Mouse (Mus musculus): ENCODE data around the gene Mfap2. TPM values are rescaled to one million over a fixed set of nuclear protein-coding genes. Genes with fewer than 3 reads are reported as not detected.

The Mfap2 gene
- polyA plus RNA-seq, 1 experiment from 2014 or later, result 512 TPM

DNA sequence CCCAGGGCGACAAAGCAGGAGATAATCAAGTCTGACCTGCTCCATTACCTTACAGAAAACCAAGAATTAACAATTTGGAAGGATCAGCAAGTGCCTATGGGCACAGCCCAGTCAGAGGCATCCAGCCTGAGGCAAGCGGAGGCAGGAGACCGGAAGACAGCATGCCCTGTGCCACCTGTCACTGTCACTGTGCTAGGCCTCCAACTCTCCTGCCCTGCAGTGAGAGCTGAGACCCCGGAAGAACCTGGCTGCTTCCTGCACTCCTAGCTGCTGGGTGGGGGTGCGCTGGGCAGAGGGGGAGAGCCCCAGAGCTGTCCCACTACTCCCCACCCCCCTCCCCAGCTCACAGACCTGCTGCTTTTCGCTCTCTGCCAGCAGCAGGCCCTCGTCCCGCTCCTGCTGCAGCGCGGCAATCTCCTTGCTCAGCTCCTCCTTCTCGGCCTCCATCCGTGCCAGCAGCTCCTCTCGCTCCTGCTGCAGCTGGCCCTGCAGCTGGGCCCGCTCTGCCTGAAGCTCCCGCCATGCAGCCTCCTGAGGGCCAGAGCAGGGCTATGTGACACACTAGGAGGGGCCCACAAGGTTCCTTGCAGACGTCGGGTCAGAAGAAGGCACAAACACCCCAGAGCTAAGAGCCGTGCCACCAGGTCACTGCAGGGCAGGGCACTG lies 20.5 kb downstream of the Mfap2 start:
- H3K4me3 ChIP-seq (replicated peaks), result no peak overlapping the region
- H3K4me1 ChIP-seq (replicated peaks), result no peaks in the 10 kb centered on the region
- H3K9ac ChIP-seq (replicated peaks), result no peak overlapping the region
- 84% methylated on average over 18 of the region's 18 CpGs for WGBS
- H3K9me3 ChIP-seq, result no peaks in the 10 kb centered on the region
- no peak for ATAC-seq (ENCODE audit: insufficient number of reproducible peaks, insufficient read depth, low FRiP score, low TSS enrichment, low read depth)
- H3K27ac ChIP-seq, result no peak overlapping the region
- no peaks in the 10 kb centered on the region for H3K27me3 ChIP-seq
- no peak overlapping the region for H3K4me2 ChIP-seq
- peaks cover 88% of the 10 kb centered on the region for H3K36me3 ChIP-seq

DNA sequence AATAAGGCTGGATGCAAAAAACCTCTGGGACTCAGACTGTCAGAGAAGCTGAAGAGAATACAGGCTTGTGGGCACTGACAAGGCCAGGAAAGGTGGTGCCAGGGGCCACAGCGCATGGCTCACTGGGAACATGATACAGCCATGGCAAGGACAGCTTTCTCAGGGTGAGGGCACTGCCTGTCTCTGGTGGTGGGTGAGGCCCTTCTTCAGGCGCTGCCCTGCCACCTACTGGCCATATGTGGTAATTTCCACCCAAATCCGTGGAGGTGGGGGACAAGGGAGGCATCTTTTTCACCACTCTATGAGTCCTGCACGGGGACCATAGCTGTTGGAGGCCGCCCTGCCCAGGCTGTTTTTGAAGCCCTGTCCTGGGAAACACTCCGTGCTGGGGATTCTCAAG lies 21.5 kb downstream of the Mfap2 start:
- Histone ChIP-seq H3K4me2 (no peak overlapping the region), H3K9ac (replicated peaks) (no peak overlapping the region), H3K36me3 (peaks cover 88% of the 10 kb centered on the region), H3K27ac (no peak overlapping the region), H3K27me3 (no peaks in the 10 kb centered on the region), H3K9me3 (no peaks in the 10 kb centered on the region), H3K4me3 (replicated peaks) (no peak overlapping the region), H3K4me1 (replicated peaks) (no peaks in the 10 kb centered on the region)
- 20% methylated on average over 6 of the region's 6 CpGs for WGBS
- ATAC-seq (ENCODE audit: insufficient number of reproducible peaks, insufficient read depth, low FRiP score, low TSS enrichment, low read depth), result no peak

DNA sequence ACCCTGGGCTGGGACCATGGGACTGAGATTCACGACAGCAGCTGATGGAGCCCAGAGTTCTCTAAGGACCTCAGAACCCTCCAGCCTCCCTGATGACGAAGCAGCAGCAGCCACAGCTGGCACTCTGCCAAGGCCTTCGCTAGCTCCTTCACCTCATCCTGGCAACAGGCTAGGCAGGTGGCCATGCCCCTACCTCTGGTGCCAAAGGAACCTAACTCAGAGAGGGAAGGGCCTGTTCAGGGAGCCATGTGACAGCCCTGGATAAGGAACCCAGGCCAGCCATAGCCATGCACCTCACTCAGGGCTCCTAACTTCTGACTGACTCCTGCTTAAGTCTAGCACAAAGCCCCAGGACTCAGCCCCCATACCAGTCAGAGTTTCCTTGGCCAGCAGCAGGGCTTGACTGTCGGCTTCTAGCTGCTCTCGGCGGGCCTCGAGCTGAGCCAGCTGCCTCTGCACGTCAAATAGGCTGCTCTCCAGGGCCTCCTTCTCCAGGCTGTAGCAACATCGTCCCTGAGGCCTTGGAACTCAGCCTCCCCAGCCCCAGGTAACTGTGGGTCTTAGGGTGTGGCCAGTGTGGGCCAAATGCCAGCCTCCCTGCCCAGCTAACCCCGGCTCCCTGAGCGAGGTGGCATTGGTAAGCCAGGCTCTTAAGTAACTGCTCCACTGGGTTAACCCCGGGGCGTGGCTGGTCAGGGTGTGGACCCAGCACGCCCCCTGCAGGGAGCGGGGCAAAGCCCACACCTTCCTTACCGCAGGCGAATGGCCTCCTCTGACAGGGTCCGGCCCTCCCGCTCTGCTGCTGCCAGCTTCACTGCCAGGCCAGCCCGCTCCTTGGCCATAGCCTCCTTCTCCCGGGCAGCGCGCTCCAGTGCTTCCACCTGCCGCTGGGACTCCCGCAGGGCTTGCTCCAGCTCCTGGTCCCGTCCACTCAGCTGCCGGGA lies 23.7 kb downstream of the Mfap2 start:
- Histone ChIP-seq H3K27ac (peak overlapping the region; percentile 29; the same call in 1 of the 2 replicates), H3K27me3 (no peaks in the 10 kb centered on the region), H3K36me3 (peaks cover 91% of the 10 kb centered on the region), H3K4me1 (replicated peaks) (no peaks in the 10 kb centered on the region), H3K4me2 (no peak overlapping the region), H3K9me3 (no peaks in the 10 kb centered on the region), H3K4me3 (replicated peaks) (no peak overlapping the region), H3K9ac (replicated peaks) (0 out of 2 replicates have a peak overlapping the region, but pooled peaks have one; percentile 8)
- WGBS, result 83% methylated on average over 27 of the region's 27 CpGs
- ATAC-seq (ENCODE audit: insufficient number of reproducible peaks, insufficient read depth, low FRiP score, low TSS enrichment, low read depth), result no peak

DNA sequence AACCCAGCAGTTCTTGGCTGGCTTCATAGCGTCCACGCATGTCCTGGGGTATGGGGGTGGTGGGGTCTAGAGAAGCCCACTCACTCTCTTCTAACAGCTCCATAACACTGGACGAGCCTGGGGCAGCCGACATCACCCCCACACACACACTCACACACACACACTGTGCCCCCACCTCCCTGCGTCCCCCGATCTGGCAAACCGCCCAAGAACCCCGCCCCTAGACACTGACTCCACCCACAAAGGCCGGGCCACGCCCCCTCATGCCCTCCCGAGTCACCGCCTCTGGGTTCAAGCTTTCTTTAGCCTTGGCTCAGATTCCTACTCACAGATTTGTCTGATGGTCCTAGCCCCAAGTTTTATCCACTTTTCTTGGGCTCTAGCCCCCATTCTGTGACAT lies 30.9 kb downstream of the Mfap2 start:
- H3K9ac ChIP-seq (replicated peaks), result peak overlapping the region; percentile 40; the same call in 1 of the 2 replicates
- ATAC-seq (ENCODE audit: insufficient number of reproducible peaks, insufficient read depth, low FRiP score, low TSS enrichment, low read depth), result no peak
- H3K4me2 ChIP-seq, result no peak overlapping the region
- 52% methylated on average over 12 of the region's 12 CpGs for WGBS
- no peak overlapping the region for H3K4me3 ChIP-seq (replicated peaks)
- no peaks in the 10 kb centered on the region for H3K27me3 ChIP-seq
- peaks cover 7% of the 10 kb centered on the region for H3K4me1 ChIP-seq (replicated peaks)
- peaks cover 82% of the 10 kb centered on the region for H3K36me3 ChIP-seq
- no peaks in the 10 kb centered on the region for H3K9me3 ChIP-seq
- H3K27ac ChIP-seq, result no peak overlapping the region

DNA sequence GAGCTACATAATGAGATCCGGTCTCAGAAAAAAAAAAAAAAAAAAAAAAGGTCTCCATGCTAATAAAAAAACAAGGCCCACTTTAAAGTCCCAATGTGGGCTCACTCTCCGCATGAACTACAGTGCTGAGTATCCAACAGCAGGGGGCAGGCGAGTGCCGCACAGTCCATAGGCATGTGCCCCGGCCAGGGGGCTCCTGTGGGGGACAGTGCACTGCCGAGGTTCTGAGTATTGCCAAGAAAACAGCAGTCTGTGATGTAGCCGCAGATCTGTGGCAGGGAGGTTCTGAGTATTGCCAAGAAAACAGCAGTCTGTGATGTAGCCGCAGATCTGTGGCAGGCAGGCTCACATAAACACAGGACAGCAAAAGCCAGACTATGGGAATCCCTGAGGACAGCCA lies 34.6 kb downstream of the Mfap2 start:
- Histone ChIP-seq H3K4me2 (no peak overlapping the region), H3K4me3 (replicated peaks) (no peak overlapping the region)
- WGBS, result 20% methylated on average over 8 of the region's 8 CpGs

DNA sequence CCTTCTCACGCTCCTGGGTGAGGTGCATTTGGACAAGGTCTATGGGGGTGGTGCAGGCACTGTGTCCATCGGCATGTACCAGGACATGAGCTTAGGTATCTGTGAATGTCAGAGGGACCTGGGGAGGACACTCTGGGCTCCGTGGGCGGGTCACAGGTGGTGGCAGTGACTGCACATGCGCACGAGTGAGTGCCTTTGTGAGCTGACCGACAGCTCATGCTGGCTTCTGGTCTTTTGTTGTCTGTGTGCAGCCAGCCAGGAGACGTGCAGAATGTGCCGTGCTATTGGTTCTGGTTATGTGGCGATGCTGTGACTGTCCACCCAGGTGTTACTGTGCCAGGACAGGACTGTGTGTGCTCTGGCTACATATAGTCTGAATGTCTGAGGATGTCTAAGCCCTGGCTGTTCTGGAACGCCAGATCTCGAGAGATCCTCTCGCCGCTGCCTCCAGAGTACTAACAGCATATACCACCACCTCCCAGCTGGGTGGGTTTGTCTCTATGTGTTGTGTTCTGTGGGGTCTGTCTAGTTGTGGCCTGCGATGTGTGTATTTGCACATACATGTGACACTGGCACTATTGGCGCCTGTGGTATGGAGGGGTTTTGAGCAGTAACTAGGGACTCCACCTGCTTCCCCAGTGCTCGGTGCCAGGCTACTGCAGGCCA lies 38.7 kb downstream of the Mfap2 start:
- no peaks in the 10 kb centered on the region for H3K27me3 ChIP-seq
- 0 out of 2 replicates have a peak overlapping the region, but pooled peaks have one; percentile 14 for H3K9ac ChIP-seq (replicated peaks)
- WGBS, result 90% methylated on average over 17 of the region's 17 CpGs
- no peak overlapping the region for H3K4me3 ChIP-seq (replicated peaks)
- no peak for ATAC-seq (ENCODE audit: insufficient number of reproducible peaks, insufficient read depth, low FRiP score, low TSS enrichment, low read depth)
- H3K27ac ChIP-seq, result no peak overlapping the region
- H3K36me3 ChIP-seq, result peaks cover 61% of the 10 kb centered on the region
- no peak overlapping the region for H3K4me2 ChIP-seq
- H3K9me3 ChIP-seq, result no peaks in the 10 kb centered on the region
- peaks cover 21% of the 10 kb centered on the region for H3K4me1 ChIP-seq (replicated peaks)

More for the DNA sequence above, 34.6 kb downstream of the Mfap2 start:
- H3K9ac ChIP-seq (replicated peaks), result no peak overlapping the region
- H3K27me3 ChIP-seq, result no peaks in the 10 kb centered on the region
- peak; percentile 58; the same call in 1 of the 2 replicates for ATAC-seq (ENCODE audit: insufficient number of reproducible peaks, insufficient read depth, low FRiP score, low TSS enrichment, low read depth)
- H3K36me3 ChIP-seq, result peaks cover 70% of the 10 kb centered on the region
- no peaks in the 10 kb centered on the region for H3K9me3 ChIP-seq
- peaks cover 11% of the 10 kb centered on the region for H3K4me1 ChIP-seq (replicated peaks)
- peak overlapping the region; percentile 71; the same call in 1 of the 2 replicates for H3K27ac ChIP-seq

DNA sequence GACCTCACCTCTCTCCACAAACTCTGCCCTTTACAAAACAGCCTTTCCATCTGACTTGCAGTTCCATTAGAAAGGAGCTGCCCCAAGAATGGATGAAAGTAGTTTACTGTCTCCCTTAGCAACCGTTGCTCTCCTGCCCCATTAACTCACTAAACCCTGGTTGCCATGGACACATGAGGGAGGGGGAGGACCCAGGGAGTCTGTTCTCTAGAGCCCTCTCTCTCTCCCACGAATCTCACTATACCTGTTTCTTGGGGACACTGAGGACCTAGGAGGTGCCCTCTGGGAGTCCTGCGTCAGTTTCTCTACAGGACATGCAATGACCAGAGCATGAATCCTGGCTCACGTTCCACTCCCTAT lies 39.2 kb downstream of the Mfap2 start:
- Histone ChIP-seq H3K4me2 (no peak overlapping the region), H3K4me3 (replicated peaks) (no peak overlapping the region), H3K9me3 (no peaks in the 10 kb centered on the region), H3K27ac (no peak overlapping the region), H3K9ac (replicated peaks) (peak overlapping the region; percentile 14; the same call in 1 of the 2 replicates), H3K36me3 (peaks cover 63% of the 10 kb centered on the region), H3K27me3 (no peaks in the 10 kb centered on the region), H3K4me1 (replicated peaks) (peaks cover 22% of the 10 kb centered on the region)
- 37% methylated on average over 4 of the region's 4 CpGs for WGBS
- no peak for ATAC-seq (ENCODE audit: insufficient number of reproducible peaks, insufficient read depth, low FRiP score, low TSS enrichment, low read depth)

DNA sequence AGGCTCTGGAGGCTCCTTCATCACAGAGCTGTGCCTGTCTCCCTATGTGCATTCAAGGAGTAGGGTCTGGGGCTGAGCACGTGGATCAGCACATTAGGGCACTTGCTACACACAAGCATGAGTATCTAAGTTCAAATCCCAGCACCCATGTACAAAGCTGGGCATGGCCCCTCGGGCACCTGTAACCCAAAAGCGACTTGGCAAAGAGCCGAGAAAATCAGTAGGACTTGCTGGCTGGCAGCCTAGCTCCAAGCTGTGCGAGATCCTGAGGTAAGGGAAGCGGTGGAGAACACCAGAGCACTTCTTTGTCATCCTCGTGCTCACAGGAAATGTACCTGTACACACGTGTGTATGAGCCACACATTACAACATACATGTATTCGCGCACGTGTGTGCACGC lies 42.2 kb downstream of the Mfap2 start:
- H3K4me1 ChIP-seq (replicated peaks), result peaks cover 16% of the 10 kb centered on the region
- H3K36me3 ChIP-seq, result peaks cover 70% of the 10 kb centered on the region
- H3K4me3 ChIP-seq (replicated peaks), result no peak overlapping the region
- H3K27me3 ChIP-seq, result no peaks in the 10 kb centered on the region
- WGBS, result 89% methylated on average over 12 of the region's 12 CpGs
- H3K9ac ChIP-seq (replicated peaks), result no peak overlapping the region
- H3K4me2 ChIP-seq, result no peak overlapping the region
- no peaks in the 10 kb centered on the region for H3K9me3 ChIP-seq
- H3K27ac ChIP-seq, result no peak overlapping the region
- no peak for ATAC-seq (ENCODE audit: insufficient number of reproducible peaks, insufficient read depth, low FRiP score, low TSS enrichment, low read depth)

DNA sequence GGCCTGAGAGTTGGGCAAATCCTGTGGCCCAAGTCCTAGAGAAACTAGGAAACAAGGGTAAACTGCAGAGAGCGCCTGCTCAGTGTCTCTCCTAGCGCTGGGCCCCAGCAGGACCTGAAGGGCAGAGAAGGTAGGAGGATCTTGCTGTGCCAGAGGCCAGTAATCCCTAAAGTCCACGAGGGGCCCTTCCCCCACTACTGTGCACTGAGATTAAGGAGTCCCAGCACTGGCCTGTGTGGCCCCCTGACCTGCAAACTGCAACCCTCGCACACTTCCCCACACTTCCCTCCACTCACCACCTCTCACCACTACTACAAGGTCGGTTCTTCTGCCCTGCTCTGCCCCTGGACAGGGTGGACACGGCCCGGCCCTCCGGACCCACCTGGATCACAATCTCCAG lies 42.9 kb downstream of the Mfap2 start:
- peak overlapping the region; percentile 17; the same call in 1 of the 2 replicates for H3K4me2 ChIP-seq
- peaks cover 16% of the 10 kb centered on the region for H3K4me1 ChIP-seq (replicated peaks)
- peaks cover 71% of the 10 kb centered on the region for H3K36me3 ChIP-seq
- peak overlapping the region; percentile 5; the same call in 1 of the 2 replicates for H3K9ac ChIP-seq (replicated peaks)
- no peak for ATAC-seq (ENCODE audit: insufficient number of reproducible peaks, insufficient read depth, low FRiP score, low TSS enrichment, low read depth)
- H3K27ac ChIP-seq, result 0 out of 2 replicates have a peak overlapping the region, but pooled peaks have one; percentile 29
- WGBS, result 56% methylated on average over 8 of the region's 8 CpGs
- no peaks in the 10 kb centered on the region for H3K9me3 ChIP-seq
- no peak overlapping the region for H3K4me3 ChIP-seq (replicated peaks)
- H3K27me3 ChIP-seq, result no peaks in the 10 kb centered on the region

DNA sequence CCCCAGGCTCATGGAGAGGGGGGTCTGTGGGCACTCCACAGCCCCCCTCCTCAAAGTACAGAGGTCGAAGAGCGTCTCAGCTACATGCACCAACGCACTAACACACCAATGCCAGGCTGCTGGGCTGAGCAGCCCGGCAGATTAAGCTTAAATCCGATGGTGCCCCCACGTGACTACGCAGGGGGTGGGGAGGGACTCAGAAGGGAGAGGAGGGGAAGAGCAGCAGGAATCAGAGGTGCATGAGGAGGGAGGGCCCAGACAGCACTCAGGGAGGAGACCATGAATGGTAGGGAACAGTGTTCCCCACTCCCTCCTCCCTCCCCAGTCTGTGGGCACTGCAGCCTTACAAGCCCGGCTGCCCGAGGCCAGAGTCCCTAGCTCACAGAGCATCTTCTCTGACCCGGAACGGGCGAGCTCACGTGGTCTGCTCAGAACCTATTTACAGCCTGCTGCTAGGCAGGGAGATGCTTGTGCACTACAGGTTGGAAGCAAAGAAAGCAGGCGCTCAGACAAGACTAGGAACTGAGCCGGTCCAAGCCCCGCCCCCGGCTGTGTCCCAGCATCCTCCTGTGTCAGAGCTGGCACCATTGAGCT lies 43.4 kb downstream of the Mfap2 start:
- H3K4me2 ChIP-seq, result peak overlapping the region; percentile 17; the same call in 1 of the 2 replicates

More for the DNA sequence above, 43.4 kb downstream of the Mfap2 start:
- Histone ChIP-seq H3K27ac (0 out of 2 replicates have a peak overlapping the region, but pooled peaks have one; percentile 29), H3K27me3 (no peaks in the 10 kb centered on the region), H3K4me1 (replicated peaks) (peaks cover 16% of the 10 kb centered on the region), H3K4me3 (replicated peaks) (no peak overlapping the region), H3K36me3 (peaks cover 70% of the 10 kb centered on the region), H3K9me3 (no peaks in the 10 kb centered on the region), H3K9ac (replicated peaks) (peak overlapping the region; percentile 5; the same call in 1 of the 2 replicates)
- no peak for ATAC-seq (ENCODE audit: insufficient number of reproducible peaks, insufficient read depth, low FRiP score, low TSS enrichment, low read depth)
- 42% methylated on average over 17 of the region's 17 CpGs for WGBS

Data from limb, embryonic 12.5 days (tissue).